In the genomic region with DNA sequence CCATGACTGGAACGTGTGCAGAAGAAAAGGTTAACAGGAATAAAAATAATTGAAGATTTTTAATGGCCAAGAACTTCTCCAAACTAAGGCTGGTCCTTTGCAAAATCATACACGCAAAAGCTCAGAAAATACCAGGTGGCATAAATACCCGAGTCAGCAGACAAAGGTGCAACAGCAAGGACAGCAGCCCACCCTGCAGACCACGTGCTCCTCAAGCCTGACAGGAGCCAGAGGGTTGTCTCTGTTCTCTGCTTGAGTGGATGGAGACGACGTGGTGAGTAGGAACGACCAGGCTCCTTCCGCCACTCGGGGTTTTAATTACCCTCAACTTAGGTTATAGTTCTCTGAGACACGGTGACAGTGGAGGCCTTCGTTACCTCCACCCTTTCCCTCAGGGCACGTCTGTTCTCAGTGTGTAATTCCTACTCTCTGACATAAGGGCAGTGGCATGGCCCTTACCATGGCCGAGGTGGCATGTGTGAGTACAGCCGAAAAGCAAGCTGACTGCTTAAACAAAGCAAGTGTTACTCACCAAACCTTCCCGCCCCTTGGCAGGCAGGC, we compare ENCODE assay signal across 9 mouse cellular contexts.
DNase-seq lines count a peak whose midpoint lies in the region; ATAC-seq and TF ChIP-seq lines count a peak whose summit lies in the region.
"Had no signal": no experiment of that assay in that cellular context is flagged by ENCODE, and none has a peak within 500 bp of the region (broad histone marks: within the 10 kb centered on the region; RNA-seq: fewer than 3 reads in every experiment).

No protein-coding gene starts in this region.

- no peaks in the 10 kb centered on the region for H3K36me3 ChIP-seq in forebrain, embryonic 11.5 days (ENCODE audit: control insufficient read depth, insufficient read depth, low read length)
- H3K36me3 ChIP-seq in intestine, embryonic 15.5 days, result no peaks in the 10 kb centered on the region
- no peaks in the 10 kb centered on the region for H3K36me3 ChIP-seq in neural tube, embryonic 13.5 days

- H3K27me3 ChIP-seq in forebrain, embryonic 11.5 days (ENCODE audit: control insufficient read depth, insufficient read depth, low read length), result no peaks in the 10 kb centered on the region
- no peaks in the 10 kb centered on the region for H3K27me3 ChIP-seq in intestine, embryonic 15.5 days (replicated peaks)
- no peaks in the 10 kb centered on the region for H3K27me3 ChIP-seq in neural tube, embryonic 13.5 days

- peak; percentile 47; the same call in 1 of the 2 replicates for ATAC-seq in forebrain, embryonic 11.5 days (replicated peaks; ENCODE audit: low FRiP score)
- peak; percentile 50; the same call in 1 of the 2 replicates for ATAC-seq in intestine, embryonic 15.5 days
- ATAC-seq in neural tube, embryonic 13.5 days (ENCODE audit: low read depth), result peak; percentile 53
- ATAC-seq in monocyte, adult 5-6 weeks (replicated peaks; ENCODE audit: insufficient number of reproducible peaks, low FRiP score, low TSS enrichment, poor library complexity, severe bottlenecking), result no peak

- TF ChIP-seq CTCF in layer of hippocampus, adult 2 months (conservative IDR thresholded peaks at IDR 0.05), result no peak

- no peak for DNase-seq in layer of hippocampus, adult 2 months (ENCODE audit: low spot score in 2 of 2)
- no peak for DNase-seq in layer of hippocampus, postnatal 10 days (ENCODE audit: low spot score in 2 of 2)
- no peak for DNase-seq in forebrain, embryonic 11.5 days (ENCODE audit: low spot score)
- no peak for DNase-seq in urinary bladder, adult 18-20 months (ENCODE audit: low spot score in 2 of 2)
- no peak for DNase-seq in urinary bladder, postnatal 36 days (ENCODE audit: low spot score in 2 of 2)
- DNase-seq: kidney, postnatal 36 days had no signal

- H3K4me1 ChIP-seq in forebrain, embryonic 11.5 days (replicated peaks; ENCODE audit: control insufficient read depth, insufficient read depth, low read length), result peaks cover 7% of the 10 kb centered on the region; the same call in 1 of the 2 replicates
- no peaks in the 10 kb centered on the region; the same call in 1 of the 2 replicates for H3K4me1 ChIP-seq in intestine, embryonic 15.5 days (replicated peaks)
- peaks cover 15% of the 10 kb centered on the region for H3K4me1 ChIP-seq in neural tube, embryonic 13.5 days (replicated peaks)

- WGBS in forebrain, embryonic 11.5 days, result 46% methylated on average over 15 of the region's 15 CpGs
- WGBS in intestine, embryonic 15.5 days, result 54% methylated on average over 15 of the region's 15 CpGs
- 48% methylated on average over 15 of the region's 15 CpGs for WGBS in neural tube, embryonic 13.5 days

- 0 out of 2 replicates have a peak overlapping the region, but pooled peaks have one; percentile 16 for H3K9ac ChIP-seq in forebrain, embryonic 11.5 days (ENCODE audit: low read length)
- H3K9ac ChIP-seq in intestine, embryonic 15.5 days, result no peak overlapping the region
- H3K9ac ChIP-seq in neural tube, embryonic 13.5 days, result no peak overlapping the region

- 0 out of 2 replicates have a peak overlapping the region, but pooled peaks have one; percentile 15 for H3K27ac ChIP-seq in layer of hippocampus, adult 2 months
- no peak overlapping the region for H3K27ac ChIP-seq in forebrain, embryonic 11.5 days (ENCODE audit: low read depth, low read length)
- peak overlapping the region; percentile 39 for H3K27ac ChIP-seq in intestine, embryonic 15.5 days
- H3K27ac ChIP-seq in neural tube, embryonic 13.5 days (replicated peaks), result no peak overlapping the region; the same call in 1 of the 2 replicates

- H3K9me3 ChIP-seq in forebrain, embryonic 11.5 days (ENCODE audit: control insufficient read depth, low read length), result no peaks in the 10 kb centered on the region
- H3K9me3 ChIP-seq in intestine, embryonic 15.5 days, result no peaks in the 10 kb centered on the region
- H3K9me3 ChIP-seq in neural tube, embryonic 13.5 days, result no peaks in the 10 kb centered on the region

- no peak overlapping the region for H3K4me3 ChIP-seq in layer of hippocampus, adult 2 months
- H3K4me3 ChIP-seq in forebrain, embryonic 11.5 days (ENCODE audit: low read depth, low read length), result no peak overlapping the region
- H3K4me3 ChIP-seq in intestine, embryonic 15.5 days (replicated peaks), result no peak overlapping the region
- H3K4me3 ChIP-seq in neural tube, embryonic 13.5 days, result no peak overlapping the region

- 0 out of 2 replicates have a peak overlapping the region, but pooled peaks have one; percentile 8 for H3K4me2 ChIP-seq in forebrain, embryonic 11.5 days (ENCODE audit: low read depth, low read length, severe bottlenecking)
- H3K4me2 ChIP-seq in intestine, embryonic 15.5 days (replicated peaks), result 0 out of 2 replicates have a peak overlapping the region, but pooled peaks have one; percentile 26
- H3K4me2 ChIP-seq in neural tube, embryonic 13.5 days, result peak overlapping the region; percentile 25

Comparison
In these comparisons a context has a peak if more than half of its experiments do, and no peak if none do; other contexts are left out.
1. H3K27ac ChIP-seq: peak in layer of hippocampus, adult 2 months (single experiment) and intestine, embryonic 15.5 days (single experiment); none in forebrain, embryonic 11.5 days (single experiment) and neural tube, embryonic 13.5 days (single experiment).
2. Peak in every context shown above with its lines, with median percentiles within 50 percentile points of each other: H3K4me2 ChIP-seq.